Mouse (Mus musculus) skeletal muscle tissue, adult 2 months (tissue): ENCODE results near the gene Ankra2.

Experiments
- DNase-seq: peaks from one replicate; pipeline ENCODE4 v3.0.0-alpha.2; 2012; ENCODE audit warnings: low read depth, low spot score

Gene Ankra2

GRCm38 (mm10) chr13:98291712-98292111, 28.8 kb downstream of the Ankra2 start:
- no peak for DNase-seq

- DNase-seq, result no peak
These were observed 33.2 kb downstream of the Ankra2 start for GRCm38 (mm10) chr13:98296072-98296471.

GRCm38 (mm10) chr13:98297883-98298482, 35.1 kb downstream of the Ankra2 start:
- DNase-seq, result no peak

GRCm38 (mm10) chr13:98298833-98299758, 36.2 kb downstream of the Ankra2 start:
- peak; percentile 35 for DNase-seq

GRCm38 (mm10) chr13:98305257-98305656, 42.4 kb downstream of the Ankra2 start:
- DNase-seq, result no peak

GRCm38 (mm10) chr13:98306393-98306792, 43.5 kb downstream of the Ankra2 start:
- no peak for DNase-seq

GRCm38 (mm10) chr13:98306852-98307475, 44.1 kb downstream of the Ankra2 start:
- DNase-seq, result no peak

GRCm38 (mm10) chr13:98308004-98308403, 45.1 kb downstream of the Ankra2 start:
- no peak for DNase-seq

GRCm38 (mm10) chr13:98308724-98309123, 45.9 kb downstream of the Ankra2 start:
- DNase-seq, result no peak

GRCm38 (mm10) chr13:98311597-98311996, 48.7 kb downstream of the Ankra2 start:
- DNase-seq, result no peak

GRCm38 (mm10) chr13:98313631-98314030, 50.8 kb downstream of the Ankra2 start:
- no peak for DNase-seq

GRCm38 (mm10) chr13:98315124-98315523, 52.2 kb downstream of the Ankra2 start:
- DNase-seq, result no peak

- DNase-seq, result no peak
These were observed 53.2 kb downstream of the Ankra2 start for GRCm38 (mm10) chr13:98316140-98316479.

GRCm38 (mm10) chr13:98316480-98317245, 53.8 kb downstream of the Ankra2 start, which contains the start of gene Btf3:
Btf3 (minus strand) TSS chr13:98317006.
- peak; percentile 91 for DNase-seq

- DNase-seq, result no peak
These were observed 54.4 kb downstream of the Ankra2 start for GRCm38 (mm10) chr13:98317246-98317677.

- DNase-seq, result no peak
These were observed 55.0 kb downstream of the Ankra2 start for GRCm38 (mm10) chr13:98317911-98318310.
